Mouse (Mus musculus) CD8-positive naive resting alpha-beta T cell, adult 2 months (primary cell): ENCODE measurements around the gene Vwc2l.

Experiments used
- DNase-seq, 2 experiments: peaks; one replicate each; pipeline ENCODE4 v3.0.0; 2022; ENCODE audit warnings: low read depth in 2 of 2, low spot score in 2 of 2

Gene Vwc2l

DNA sequence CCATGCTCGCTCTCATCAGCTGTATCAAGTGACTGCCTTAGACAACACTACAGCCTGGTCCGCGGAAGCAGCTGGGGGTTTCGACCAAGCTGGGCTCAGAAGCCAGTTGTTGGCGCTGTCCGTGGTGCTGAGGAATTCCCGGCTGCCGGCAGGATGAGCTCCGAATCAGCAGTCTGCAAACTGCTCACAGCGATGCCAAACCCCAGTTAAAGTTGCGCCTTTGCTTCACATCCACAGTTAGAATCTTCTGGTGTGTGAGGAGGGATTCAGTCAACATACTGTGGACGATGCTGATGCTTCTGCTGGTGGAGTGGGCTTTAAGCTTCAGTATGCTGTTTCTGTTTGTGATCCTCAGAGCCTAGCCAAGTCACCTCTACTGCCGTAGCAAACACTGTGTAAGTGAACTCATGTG, at the start of gene Vwc2l:
Vwc2l (plus strand) TSS at position 61 of the 412 bp plus-strand sequence.
- no peak for DNase-seq

DNA sequence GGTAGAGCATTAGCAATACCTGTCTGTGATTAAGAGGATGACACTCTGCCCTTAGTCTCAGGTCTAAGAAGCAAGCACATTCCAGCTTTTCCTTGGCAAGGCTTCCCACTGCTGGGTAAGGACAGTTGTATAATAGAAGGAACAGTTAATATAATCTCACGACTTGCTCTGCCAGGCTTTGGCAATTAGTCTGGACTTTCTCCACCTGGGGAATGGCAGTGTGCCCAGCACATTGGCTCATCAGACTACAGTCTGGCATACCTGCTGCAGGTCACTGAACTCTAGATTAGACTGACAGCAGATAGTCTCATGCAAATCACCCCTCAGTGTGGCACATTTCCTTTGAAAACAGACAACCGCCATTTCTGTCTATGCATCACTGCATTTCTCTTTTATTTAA, 33.0 kb upstream of the Vwc2l start:
- DNase-seq = no peak

DNA sequence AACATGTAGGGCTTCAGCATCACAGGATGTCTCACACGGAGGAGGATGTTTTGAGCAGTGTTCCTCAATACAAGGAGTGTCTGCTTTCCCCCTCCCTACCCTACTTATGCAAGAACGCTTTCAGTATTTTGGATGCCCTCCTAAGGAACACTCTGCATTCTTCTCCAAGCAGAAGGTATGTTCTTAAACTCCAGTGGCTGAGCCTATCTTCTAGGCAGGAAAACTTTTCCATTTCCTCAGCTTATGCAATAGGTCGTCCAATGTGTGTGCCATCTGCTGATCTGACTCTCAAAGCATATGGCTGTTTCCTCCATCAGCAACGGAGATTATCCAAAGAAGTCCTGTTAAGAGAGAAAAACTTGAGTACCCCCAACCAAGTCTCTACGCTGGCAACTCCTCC, 25.2 kb upstream of the Vwc2l start:
- DNase-seq = no peak

DNA sequence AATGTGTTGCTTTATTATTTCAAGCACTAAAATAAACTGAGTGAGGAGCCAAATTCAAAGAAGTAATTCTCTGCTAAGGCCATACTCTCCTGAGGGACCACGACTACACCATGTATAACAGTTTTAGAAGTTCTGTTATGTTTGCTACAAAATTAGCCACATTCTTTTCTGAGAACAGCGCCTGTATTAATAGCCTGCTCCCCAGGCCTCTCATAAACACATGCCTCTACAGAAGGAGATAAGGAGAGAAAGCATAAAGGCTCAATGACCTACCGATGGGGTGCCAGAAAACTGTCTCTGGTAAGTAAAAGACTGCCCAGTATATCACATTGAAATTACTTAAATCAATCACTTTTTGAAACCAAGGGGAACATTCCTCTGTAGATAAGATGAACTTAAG, 21.6 kb upstream of the Vwc2l start:
- no peak for DNase-seq

DNA sequence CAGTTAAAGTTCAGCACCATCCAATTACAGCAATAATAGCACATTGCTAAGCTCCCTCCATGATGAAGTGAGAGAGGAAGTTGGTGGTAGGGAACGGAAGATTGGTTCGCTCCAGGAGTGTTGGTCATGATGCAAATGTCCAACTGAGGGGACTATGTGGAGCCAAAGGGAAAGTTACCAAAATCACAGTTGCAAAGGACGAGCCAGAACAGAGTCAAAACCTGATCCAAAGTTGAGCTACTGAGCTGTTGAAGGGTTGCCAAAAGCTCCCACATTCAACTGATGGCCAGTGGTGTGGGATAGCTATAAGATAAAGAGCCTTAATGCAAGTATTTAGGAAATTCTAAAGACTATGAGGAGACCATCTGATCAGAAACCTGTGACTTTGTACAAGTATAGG, 19.7 kb upstream of the Vwc2l start:
- DNase-seq = no peak

DNA sequence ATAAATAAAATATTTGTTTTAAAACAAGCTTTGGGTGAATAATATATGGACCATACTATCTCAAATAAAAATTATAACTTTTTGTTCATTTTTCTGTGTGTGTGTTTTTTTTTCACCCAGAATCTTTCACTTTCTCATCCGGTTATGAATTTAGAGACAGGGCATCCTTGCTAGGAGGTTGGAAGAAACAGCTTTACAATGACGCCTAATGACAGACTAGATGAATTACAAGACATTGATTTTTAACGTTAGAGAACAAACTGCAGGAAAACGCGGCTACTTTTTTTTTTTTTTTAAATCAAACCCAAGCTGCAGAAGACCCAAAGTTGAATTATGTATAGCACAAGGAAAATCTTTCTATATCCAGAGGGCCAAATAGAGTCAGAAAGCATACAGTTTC, 470 bp upstream of the Vwc2l start:
- no peak for DNase-seq

DNA sequence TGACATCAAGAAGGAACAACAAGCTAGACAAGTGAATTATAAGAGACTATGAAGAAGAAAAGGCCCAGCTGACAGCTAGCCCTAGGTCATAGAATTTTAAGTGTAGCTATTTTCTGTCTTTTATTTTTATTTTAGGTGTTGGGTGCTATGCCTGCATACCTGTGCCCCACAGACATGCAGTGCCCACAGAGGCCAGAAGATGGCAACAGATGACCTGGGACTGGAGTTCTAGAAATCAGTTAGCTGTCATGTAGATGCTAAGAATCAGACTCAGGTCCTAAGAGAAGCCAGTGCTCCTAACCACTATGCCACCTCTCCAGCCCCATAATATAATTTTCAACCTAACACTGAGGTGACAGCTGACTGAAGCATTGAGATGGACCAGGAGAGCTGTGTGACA, 61.6 kb downstream of the Vwc2l start:
- no peak for DNase-seq

DNA sequence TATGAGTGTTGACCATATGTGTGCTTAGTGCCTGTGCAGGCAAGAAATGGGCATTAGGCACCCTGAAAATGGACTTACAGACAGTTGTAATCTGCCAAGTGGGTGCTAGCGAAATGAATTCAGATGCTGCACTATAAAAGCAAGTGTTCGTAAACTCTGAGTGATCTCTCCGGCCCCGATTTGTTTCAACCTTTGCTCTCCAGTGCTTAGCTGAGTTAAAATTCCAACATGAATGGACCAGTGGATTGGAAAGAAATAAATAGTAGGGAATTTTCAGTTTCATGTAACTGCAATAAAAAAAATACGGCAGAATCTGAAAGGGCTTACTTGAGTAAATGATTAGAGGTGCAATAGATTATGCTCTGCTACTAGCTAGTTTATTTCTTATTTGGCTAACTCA, 66.1 kb downstream of the Vwc2l start:
- DNase-seq = no peak

DNA sequence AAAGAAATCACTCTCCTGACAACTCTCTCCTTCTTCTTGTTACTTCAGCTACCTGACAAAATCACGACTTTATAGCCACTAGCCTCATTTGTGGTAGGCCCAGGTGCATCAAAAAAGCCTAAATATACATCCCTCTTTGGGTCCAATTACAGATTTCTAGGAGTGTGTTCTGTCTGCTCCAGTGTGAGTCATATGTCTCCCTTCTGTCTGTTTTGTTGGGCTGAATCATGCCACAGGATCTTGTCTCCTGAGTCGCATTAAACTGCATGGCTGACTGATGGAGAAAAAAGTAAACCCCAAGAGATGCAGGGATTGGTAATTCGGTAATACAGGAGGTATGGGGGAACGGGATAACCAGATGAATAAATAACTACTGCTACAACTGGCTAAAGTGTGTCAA, 69.6 kb downstream of the Vwc2l start:
- DNase-seq = no peak

DNA sequence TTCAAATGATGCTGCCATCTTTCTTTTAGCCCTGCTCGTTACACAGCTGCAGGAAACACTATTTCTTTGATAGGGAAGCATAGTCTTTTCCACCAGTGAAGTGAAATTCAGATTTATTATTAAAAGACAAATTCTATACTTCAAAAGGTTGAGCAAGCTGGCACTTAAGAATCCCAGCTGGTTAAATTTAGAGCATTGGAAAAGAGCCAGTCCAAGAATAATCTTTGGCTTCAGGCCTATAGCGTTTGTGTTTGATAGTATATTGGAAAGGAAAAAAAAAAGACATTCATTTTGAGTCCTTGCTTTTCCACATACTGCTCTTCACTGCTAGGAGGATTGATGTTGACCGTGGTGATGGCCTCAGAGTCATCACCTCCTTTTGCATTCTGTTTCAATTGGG, 77.9 kb downstream of the Vwc2l start:
- DNase-seq = no peak

DNA sequence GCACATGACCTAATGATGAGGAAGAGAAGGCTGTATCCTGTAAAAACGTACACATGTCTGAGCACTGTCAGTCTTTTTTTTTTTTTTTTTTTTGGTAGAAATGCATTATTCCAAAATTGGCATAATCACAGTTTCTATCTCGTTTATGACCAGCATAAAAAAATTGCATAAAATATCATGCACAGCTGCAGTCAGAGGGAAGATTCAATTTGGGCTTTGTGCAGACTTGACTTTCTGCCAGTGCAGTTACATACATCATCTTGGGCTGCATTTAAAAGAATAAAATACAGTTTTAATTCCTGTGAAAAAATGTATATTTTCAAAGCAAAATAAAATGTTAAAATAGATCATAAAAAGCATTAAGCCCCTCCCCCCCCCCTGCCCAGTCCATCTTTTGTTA, 97.6 kb downstream of the Vwc2l start:
- DNase-seq = no peak

DNA sequence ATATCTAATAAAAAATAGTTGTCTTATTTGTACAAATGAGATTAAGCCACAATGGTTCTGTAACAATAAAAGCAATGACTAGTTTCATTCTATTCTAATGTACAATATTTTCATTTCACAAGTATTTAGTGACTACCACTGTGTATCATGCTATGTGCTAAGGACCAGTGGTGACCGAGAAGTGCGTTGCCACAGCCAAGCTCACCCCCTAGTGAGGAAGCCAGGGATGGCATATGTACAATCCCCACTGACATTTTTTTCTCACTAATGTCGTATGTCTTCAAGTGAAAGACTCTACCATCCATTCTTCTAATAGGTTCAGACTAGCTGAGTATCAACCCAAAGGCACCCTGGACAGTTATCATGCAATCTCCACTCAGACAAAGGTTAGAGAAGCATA, 107.7 kb downstream of the Vwc2l start:
- DNase-seq = no peak

DNA sequence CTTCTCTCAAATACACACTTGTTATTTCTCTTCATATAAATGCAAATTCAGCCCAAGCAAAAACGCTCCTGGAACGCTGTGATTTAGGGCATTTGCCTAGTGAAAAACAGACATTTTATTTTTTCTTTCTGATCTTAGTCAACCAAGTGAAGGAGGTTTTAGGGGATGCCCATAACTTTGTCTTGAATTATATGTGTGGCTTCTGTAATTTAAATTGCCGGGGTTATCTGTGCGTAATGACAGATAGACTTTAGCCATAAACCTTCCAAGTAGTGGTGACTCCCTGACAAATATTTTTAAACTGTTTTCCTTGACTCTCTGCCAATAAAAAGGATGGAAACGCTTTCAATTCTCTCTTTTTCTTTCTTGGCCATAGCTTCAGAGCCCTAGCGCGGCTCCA, 116.7 kb downstream of the Vwc2l start:
- no peak for DNase-seq

DNA sequence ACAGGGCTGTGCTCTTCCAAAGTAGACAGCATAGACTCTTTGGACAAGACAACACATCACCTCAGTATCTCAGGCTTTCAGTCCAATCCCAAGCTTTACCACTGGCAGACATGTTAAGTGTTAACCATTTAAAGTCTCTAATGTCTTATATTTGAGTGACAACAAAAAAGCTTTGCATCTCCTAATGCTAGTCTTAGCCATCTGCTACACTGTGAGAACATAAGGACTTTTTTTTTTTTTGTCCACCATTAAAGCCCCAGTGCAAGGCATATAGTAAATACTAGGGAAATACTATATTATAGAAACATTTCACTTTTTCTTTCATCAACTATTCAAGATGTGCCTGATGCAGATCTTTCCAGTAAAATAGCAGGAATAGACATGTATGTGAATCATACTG, 119.8 kb downstream of the Vwc2l start:
- DNase-seq = no peak

DNA sequence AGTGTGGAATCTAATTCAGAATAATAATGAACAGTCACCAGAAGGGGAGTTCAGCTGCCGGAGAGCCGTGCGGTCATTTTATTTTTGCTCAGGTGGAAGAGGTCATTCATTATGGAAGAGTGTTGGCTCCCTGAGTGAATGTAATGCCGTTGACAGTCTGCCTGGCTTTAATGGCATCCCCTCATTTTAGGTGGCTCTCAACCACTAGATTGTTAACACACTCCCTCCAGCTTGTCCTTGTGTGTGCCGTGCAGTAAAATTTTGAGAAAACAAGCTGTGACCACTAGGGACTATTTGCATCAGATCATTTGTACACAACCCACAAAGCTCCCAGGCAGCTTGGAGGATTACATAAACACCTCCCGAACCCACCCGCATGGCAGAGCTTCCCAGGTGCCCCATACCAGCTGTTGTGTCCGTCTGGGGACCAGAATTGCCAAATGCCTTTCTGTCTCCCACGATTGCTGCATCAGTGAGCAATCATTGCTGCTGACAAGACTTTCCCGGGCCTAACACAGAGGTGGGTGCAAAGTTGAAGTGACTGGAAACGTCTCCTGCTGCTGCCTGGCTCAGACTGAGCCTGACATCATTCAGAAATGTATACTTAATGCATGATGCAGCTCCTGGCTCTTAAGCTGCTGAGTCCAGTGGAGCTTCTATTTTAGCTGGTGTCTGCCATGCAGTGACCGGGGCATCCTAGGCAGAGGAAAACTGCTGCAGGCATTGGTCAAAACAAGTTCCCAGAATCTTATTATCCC, 126.3 kb downstream of the Vwc2l start:
- no peak for DNase-seq

DNA sequence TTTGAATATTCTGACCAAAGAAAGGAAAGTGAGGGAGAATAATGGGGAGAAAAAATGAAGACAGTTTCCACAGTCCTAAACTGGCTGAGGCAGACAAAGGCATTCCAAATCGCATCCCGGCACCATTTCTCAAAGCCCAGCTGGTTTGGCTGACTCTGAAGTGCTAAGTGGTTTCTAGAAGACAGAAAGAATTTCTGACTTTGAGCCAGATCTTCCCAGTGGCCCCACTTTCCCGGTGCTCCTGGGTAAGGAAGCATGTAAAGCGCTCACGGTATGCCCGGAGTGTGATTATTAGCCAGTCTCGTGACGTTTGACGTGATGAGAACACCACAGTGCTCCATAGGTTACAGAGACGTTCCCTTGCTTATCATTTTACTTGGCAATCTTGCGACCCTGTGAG, 127.9 kb downstream of the Vwc2l start:
- DNase-seq = no peak

DNA sequence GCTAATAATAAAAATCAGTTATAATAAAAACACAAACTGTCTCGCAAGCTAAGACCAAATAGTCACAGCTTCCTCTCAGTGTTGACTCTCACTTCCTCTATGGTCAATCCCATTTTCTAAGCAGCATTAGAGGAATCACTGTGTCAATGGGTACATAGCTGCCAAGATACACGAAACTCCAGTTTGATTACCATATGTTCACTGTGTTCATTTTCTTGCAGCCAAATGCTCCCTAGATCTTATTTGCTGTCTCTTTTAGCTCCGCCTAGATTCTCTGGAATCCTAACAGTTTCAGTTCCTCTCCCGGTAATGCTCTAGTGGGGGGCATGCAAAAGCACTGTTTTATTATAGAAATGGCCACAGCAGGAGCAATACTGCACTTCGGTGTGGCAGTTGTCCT, 130.4 kb downstream of the Vwc2l start:
- DNase-seq = no peak

DNA sequence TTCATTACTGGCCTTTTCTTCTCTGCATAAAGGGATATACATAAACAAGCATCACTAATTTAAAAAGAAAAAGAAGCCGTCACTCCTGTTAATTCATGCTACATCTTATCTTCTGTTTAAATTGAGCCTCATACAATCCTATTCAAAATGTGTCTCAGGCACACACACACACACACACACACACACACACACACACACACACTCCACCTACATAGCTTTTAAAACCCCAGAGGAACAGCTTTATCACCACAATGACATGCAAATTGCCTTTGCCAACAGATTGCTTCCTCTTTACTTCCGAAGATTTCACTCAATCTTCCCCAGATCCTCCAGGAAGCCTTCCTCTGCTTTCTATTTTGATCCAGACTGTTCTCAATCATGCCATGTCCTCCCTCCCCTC, 136.2 kb downstream of the Vwc2l start:
- DNase-seq = no peak

DNA sequence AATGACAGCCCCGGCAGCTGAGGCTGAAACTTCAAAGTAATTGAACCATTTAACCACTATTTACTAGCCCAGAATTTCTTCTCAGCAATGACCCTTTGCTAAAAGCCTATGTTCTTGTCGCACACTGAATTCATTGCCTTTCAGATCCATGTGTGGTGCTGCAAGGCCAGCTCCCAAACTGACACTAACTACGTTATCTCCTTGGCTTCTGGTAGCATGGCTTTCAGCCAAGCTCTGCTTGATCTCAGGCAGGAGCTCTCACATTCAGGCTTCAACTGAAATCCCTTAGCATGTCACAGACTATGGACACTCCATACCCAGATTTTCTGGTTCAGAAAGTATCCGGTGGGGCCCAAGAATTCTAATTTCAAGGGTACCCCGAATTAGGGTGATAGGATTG, 140.6 kb downstream of the Vwc2l start:
- DNase-seq = no peak

DNA sequence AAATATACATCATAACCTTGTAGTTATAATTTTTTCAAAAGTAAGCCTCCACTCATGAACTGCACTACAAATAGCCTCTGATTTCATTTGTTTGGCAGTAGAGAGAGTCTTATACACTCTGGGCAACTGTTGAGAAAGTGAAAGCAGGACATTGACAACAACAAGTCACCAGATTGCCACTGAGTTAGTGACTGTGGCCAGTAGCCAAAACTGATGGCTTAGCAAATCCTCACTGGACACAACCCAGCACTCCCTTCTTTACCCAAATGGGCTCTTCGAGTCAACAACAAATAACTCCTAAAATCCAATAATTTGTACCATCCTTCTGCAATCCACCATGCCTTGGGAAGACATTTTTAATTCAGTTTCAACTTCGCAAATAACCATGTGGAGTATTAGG, 155.0 kb downstream of the Vwc2l start:
- no peak for DNase-seq

DNA sequence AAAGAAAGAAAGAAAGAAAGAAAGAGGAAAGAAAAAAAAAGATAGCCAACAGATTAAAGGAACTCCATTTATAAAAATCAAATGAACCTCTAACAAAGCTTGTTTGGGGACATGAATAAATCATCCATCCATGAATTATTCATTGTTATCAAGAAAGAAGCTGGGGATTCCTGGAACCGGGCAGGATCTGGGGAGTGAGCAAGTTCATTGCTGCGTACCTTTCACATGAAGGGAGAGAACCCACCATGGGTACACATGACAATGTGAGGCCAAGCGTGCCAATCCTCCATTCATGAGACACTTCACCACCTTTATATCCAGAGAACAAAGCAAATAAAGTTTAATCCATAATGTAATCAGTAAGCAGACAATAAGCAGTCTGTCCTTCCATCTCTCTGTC, 155.8 kb downstream of the Vwc2l start:
- no peak for DNase-seq

DNA sequence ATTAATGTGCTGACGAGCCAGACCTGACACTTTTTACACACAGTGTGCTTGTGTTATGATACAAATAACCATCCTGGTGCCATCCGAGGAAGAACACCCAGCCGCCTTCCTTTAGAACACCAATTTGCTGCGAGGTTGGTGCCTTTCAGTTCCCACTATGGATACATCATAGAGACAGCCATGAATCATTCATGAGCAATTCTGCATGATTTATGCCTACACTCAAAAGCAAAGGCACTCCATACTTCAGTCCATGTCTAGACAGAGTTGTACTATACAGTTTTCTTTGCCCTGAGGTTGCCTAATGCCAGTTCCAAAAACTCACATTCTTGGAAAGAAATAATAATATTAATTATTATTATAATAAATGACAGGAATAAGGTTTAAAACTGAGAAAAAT, 158.6 kb downstream of the Vwc2l start:
- no peak for DNase-seq

DNA sequence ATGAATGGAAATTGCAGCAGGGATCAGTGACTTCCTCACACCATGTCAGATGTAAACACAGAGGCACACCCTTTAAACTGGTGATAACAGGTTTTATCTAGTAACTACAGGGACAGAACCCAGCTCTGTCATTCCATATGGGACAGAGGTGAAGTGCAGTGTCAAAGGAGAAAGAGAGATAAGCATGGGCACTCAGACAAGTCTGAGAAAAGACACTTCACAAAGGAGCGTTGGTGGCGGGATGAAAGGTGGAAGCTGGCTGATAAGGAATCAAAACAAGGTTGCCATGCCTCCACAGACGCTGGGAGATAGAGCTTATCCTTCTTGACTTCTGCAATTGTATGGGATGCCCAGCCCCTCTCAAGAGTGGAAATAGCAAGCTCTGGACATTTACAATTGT, 176.8 kb downstream of the Vwc2l start:
- no peak for DNase-seq

DNA sequence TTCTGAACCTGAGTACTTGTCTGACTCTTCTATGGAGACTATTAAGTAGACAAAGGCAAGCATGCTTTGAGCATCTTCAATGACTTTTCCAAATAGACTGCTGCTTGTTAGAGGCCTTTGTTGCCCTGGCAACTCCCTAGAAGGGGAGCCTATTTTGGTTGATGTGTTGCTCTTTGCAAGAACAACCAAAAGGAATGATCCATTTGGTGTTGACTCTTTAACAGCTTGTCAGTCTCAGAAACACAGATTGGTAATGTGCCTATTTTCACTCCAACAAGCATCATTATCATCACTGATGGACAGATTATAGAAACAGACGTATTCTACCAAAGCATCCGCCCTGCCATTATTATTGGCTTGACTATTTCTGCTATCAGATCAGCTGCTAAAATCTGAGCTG, 181.9 kb downstream of the Vwc2l start:
- no peak for DNase-seq
